Mouse (Mus musculus) cerebellum, adult 2 months (tissue): ENCODE data around the gene Cpeb3.

ENCODE experiments used
- CTCF ChIP-seq: fragments of 200-500 bp; IDR thresholded peaks from 2 replicates; pipeline ENCODE4 v1.5.1; 2011; ENCODE audit warnings: low read depth, mild to moderate bottlenecking, control low read depth, low read length, moderate library complexity, borderline replicate concordance; ENCODE audit not compliant: insufficient read depth
- POLR2A ChIP-seq: fragments of 200-500 bp; IDR thresholded peaks from 2 replicates; pipeline ENCODE4 v1.6.1; 2011; ENCODE audit warnings: low read length, control low read depth, borderline replicate concordance; ENCODE audit not compliant: insufficient read depth

DNA sequence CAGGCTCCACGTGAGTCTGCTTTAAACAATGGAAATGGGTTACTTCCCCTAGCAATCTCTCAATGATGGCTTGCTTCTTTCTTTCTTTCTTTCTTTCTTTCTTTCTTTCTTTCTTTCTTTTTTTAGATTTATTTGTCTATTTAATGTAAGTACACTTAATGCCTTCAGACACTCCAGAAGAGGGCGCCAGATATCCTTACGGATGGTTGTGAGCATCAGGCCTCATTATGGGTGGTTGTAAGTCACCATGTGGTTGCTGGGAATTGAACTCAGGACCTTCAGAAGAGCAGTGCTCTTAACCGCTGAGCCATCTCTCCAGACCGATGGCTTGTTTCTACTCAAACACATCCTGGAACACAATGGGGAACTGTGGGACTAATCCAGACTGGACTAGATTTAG is 32.8 kb upstream of the Cpeb3 start:
- TF ChIP-seq CTCF = no peak
- TF ChIP-seq POLR2A = no peak
